10 mouse cellular contexts compared by ENCODE assay signal in genomic region chr7:71378812-71379760, GRCm38 (mm10). TPM values are rescaled to one million over a fixed set of nuclear protein-coding genes. Genes with fewer than 3 reads are reported as not detected.
DNase-seq lines count a peak whose midpoint lies in the region; ATAC-seq and TF ChIP-seq lines count a peak whose summit lies in the region.
"Had no signal": no experiment of that assay in that cellular context is flagged by ENCODE, and none has a peak within 500 bp of the region (broad histone marks: within the 10 kb centered on the region; RNA-seq: fewer than 3 reads in every experiment).

No protein-coding gene starts in this region.

- no peak overlapping the region for H3K4me3 ChIP-seq in gastrocnemius, adult 2 months
- H3K4me3 ChIP-seq in embryonic facial prominence, embryonic 10.5 days = no peak overlapping the region
- no peak overlapping the region for H3K4me3 ChIP-seq in hindbrain, embryonic 15.5 days
- no peak overlapping the region for H3K4me3 ChIP-seq in midbrain, embryonic 11.5 days (ENCODE audit: low read depth, low read length)

- H3K4me2 ChIP-seq in hindbrain, embryonic 15.5 days = no peak overlapping the region
- no peak overlapping the region for H3K4me2 ChIP-seq in midbrain, embryonic 11.5 days

- H3K9me3 ChIP-seq in embryonic facial prominence, embryonic 10.5 days = no peaks in the 10 kb centered on the region
- H3K9me3 ChIP-seq in hindbrain, embryonic 15.5 days = no peaks in the 10 kb centered on the region
- H3K9me3 ChIP-seq in midbrain, embryonic 11.5 days (ENCODE audit: control insufficient read depth, low read length) = no peaks in the 10 kb centered on the region

- TF ChIP-seq CTCF in gastrocnemius, adult 2 months (IDR thresholded peaks at IDR 0.05) = peak; percentile 81

- WGBS in embryonic facial prominence, embryonic 10.5 days = 64% methylated on average over 18 of the region's 18 CpGs
- 52% methylated on average over 18 of the region's 18 CpGs for WGBS in hindbrain, embryonic 15.5 days
- 54% methylated on average over 18 of the region's 18 CpGs for WGBS in midbrain, embryonic 11.5 days

- H3K9ac ChIP-seq in hindbrain, embryonic 15.5 days = no peak overlapping the region
- H3K9ac ChIP-seq in midbrain, embryonic 11.5 days (ENCODE audit: low read length) = no peak overlapping the region

- peaks cover 62% of the 10 kb centered on the region for H3K4me1 ChIP-seq in embryonic facial prominence, embryonic 10.5 days
- H3K4me1 ChIP-seq in hindbrain, embryonic 15.5 days (replicated peaks) = peaks cover 16% of the 10 kb centered on the region
- H3K4me1 ChIP-seq in midbrain, embryonic 11.5 days (ENCODE audit: control insufficient read depth, insufficient read depth, low read length) = peaks cover 22% of the 10 kb centered on the region

- H3K27me3 ChIP-seq in embryonic facial prominence, embryonic 10.5 days (replicated peaks; ENCODE audit: low read depth, poor library complexity, severe bottlenecking) = peaks cover 16% of the 10 kb centered on the region; the same call in 1 of the 2 replicates
- no peaks in the 10 kb centered on the region for H3K27me3 ChIP-seq in hindbrain, embryonic 15.5 days
- peaks cover 3% of the 10 kb centered on the region; the same call in 1 of the 2 replicates for H3K27me3 ChIP-seq in midbrain, embryonic 11.5 days (ENCODE audit: control insufficient read depth, insufficient read depth, low read length)

- no peaks in the 10 kb centered on the region for H3K36me3 ChIP-seq in embryonic facial prominence, embryonic 10.5 days (replicated peaks)
- H3K36me3 ChIP-seq in hindbrain, embryonic 15.5 days = no peaks in the 10 kb centered on the region
- no peaks in the 10 kb centered on the region for H3K36me3 ChIP-seq in midbrain, embryonic 11.5 days (ENCODE audit: control insufficient read depth, insufficient read depth, low read length)
- H3K36me3 ChIP-seq: G1E had no signal

- H3K27ac ChIP-seq in gastrocnemius, adult 2 months = peak overlapping the region; percentile 13; the same call in 1 of the 2 replicates
- peak overlapping the region; percentile 24 for H3K27ac ChIP-seq in embryonic facial prominence, embryonic 10.5 days (replicated peaks)
- no peak overlapping the region for H3K27ac ChIP-seq in hindbrain, embryonic 15.5 days (replicated peaks)
- no peak overlapping the region; the same call in 1 of the 2 replicates for H3K27ac ChIP-seq in midbrain, embryonic 11.5 days (ENCODE audit: low read depth, low read length)

- DNase-seq in gastrocnemius, adult 2 months = no peak
- DNase-seq in gastrocnemius, postnatal 25 days = no peak
- peak; percentile 14 for DNase-seq in WW6 (ENCODE audit: low read depth, low spot score)
- DNase-seq in embryonic facial prominence, embryonic 10.5 days (ENCODE audit: low spot score) = peak; percentile 42
- DNase-seq in left cerebral cortex, postnatal 25 days (ENCODE audit: low spot score in 2 of 2) = peak; percentile 24 to 42
- DNase-seq in midbrain, embryonic 11.5 days (ENCODE audit: low spot score, missing footprints) = peak; percentile 93
- DNase-seq in natural killer cell, adult 2 months (ENCODE audit: low spot score in 2 of 2) = no peak

- peak; percentile 17; the same call in 1 of the 2 replicates for ATAC-seq in hindbrain, embryonic 15.5 days (ENCODE audit: low FRiP score, low read depth)
- ATAC-seq in midbrain, embryonic 11.5 days (ENCODE audit: low FRiP score) = no peak

- intact Hi-C loops in gastrocnemius, adult 2 months (cut with DNase I) = loop anchor here (2.0 to 10.0 kb wide), 3 partner anchors 34 to 1034 kb away; no protein-coding TSS in a partner anchor
- intact Hi-C loops in left cerebral cortex, postnatal 25 days (cut with DNase I) = loop anchor here (1.0 kb wide), 1 partner anchor 33 kb away; no protein-coding TSS in a partner anchor

RNA-seq across cellular contexts. Expression of gene Gm10295, which starts 27.8 kb away (rescaled TPM):
- total RNA-seq in gastrocnemius, adult 2 months (2021) = not detected
- not detected for total RNA-seq in gastrocnemius, postnatal 25 days (2021)
- polyA plus RNA-seq in embryonic facial prominence, embryonic 10.5 days (2016; fragmentation: Nextera tagmentation; extraction: Ambion mirVana) = not detected in 2 replicates
- polyA plus RNA-seq in hindbrain, embryonic 15.5 days (2015; fragmentation: Nextera tagmentation; extraction: Ambion mirVana) = not detected in 2 replicates
- not detected for total RNA-seq in left cerebral cortex, postnatal 25 days (2021)
- 0.07 TPM in 1 of 2 replicates, not detected in the other for polyA plus RNA-seq in midbrain, embryonic 11.5 days (2014; fragmentation: Nextera tagmentation; extraction: Ambion mirVana)
- polyA plus RNA-seq: G1E; heart, embryonic 16.5 days had no signal

Comparison
In these comparisons a context has a peak if more than half of its experiments do, and no peak if none do; other contexts are left out.
1. DNase-seq: peak in WW6 (single experiment), embryonic facial prominence, embryonic 10.5 days (single experiment), left cerebral cortex, postnatal 25 days (2 of 2) and midbrain, embryonic 11.5 days (single experiment); none in gastrocnemius, adult 2 months (single experiment), gastrocnemius, postnatal 25 days (single experiment) and natural killer cell, adult 2 months (0 of 2).
2. H3K27ac ChIP-seq: peak in gastrocnemius, adult 2 months (single experiment) and embryonic facial prominence, embryonic 10.5 days (single experiment); none in hindbrain, embryonic 15.5 days (single experiment) and midbrain, embryonic 11.5 days (single experiment).